Mouse (Mus musculus): Measurements from ENCODE around the gene Kbtbd3. TPM values are rescaled to one million over a fixed set of nuclear protein-coding genes. Genes with fewer than 3 reads are reported as not detected.

Kbtbd3 gene
- polyA plus RNA-seq, 1 experiment from 2014 or later = 10.1 TPM

DNA sequence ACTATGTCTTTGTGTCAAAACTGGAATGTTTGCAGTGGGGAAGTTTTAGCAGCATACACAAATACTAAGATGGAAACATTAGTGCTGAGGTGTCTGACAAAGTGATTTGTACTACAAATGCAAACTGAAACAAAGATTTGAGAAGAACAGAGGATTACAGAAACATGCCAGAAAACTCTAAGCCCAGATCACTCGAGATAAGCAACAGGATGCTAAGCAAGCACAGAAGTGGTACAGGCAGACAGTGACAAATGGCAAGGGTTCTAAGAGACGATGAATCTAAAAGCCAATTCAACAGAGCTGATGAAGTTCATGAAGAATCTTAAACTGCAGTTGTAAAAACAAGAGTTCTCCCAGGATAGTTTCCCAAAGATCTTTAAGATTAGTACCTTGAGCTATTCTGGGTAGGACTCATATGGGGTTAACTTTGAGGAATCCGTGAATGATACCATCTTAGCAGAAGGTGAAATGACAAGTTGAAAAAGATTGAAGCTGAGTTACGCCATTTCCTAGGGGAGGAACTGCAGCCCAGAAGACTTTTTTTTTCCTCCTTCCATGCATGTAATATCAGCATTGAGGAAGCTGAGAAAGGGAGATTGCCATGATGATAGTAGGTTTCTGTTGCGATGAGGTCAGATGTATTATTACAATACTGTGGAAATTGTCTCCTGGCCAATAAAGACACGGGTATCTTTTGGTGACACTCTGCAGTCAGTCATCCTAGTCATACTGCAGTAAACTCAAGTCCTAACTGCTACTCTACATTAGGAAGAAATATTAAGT, 9.5 kb downstream of the Kbtbd3 start:
- H3K36me3 ChIP-seq = peaks cover 3% of the 10 kb centered on the region
- 0 out of 2 replicates have a peak, but pooled peaks cover 3% of the 10 kb centered on the region for H3K9me3 ChIP-seq
- H3K9ac ChIP-seq = no peak overlapping the region
- no peaks in the 10 kb centered on the region for H3K27me3 ChIP-seq (replicated peaks)
- H3K4me1 ChIP-seq = no peaks in the 10 kb centered on the region
- no peak overlapping the region for H3K4me2 ChIP-seq (replicated peaks)
- 89% methylated on average over 6 of the region's 6 CpGs for WGBS
- no peak overlapping the region for H3K4me3 ChIP-seq
- no peak for ATAC-seq (ENCODE audit: low FRiP score, low read depth)
- H3K27ac ChIP-seq = no peak overlapping the region

DNA sequence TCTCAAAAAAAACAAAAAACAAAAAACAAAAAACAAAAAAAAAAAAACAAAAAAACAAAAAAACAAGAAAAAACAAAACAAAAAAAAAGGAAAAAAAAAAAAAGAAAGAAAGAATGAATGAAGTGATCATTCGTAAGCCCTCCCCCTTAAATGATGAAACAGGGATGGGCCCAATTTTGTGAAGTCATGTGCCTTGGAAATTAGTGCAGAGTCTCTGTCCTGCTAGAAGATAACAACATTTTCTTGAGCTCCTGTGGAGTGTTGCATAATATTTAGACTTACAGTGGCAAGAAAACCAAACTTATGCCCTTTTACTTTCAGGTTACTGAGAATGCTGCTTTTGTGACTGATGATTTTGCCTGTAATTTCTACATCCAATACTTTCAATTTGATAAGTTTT, 43.5 kb downstream of the Kbtbd3 start:
- no peak overlapping the region for H3K4me2 ChIP-seq (replicated peaks)
- no peaks in the 10 kb centered on the region for H3K27me3 ChIP-seq (replicated peaks)
- H3K9me3 ChIP-seq = no peaks in the 10 kb centered on the region
- no peak overlapping the region for H3K27ac ChIP-seq
- no peaks in the 10 kb centered on the region for H3K36me3 ChIP-seq
- no peak overlapping the region for H3K9ac ChIP-seq
- no peak overlapping the region for H3K4me3 ChIP-seq
- 97% methylated on average over 1 of the region's 1 CpGs for WGBS
- no peaks in the 10 kb centered on the region for H3K4me1 ChIP-seq
- ATAC-seq (ENCODE audit: low FRiP score, low read depth) = no peak

DNA sequence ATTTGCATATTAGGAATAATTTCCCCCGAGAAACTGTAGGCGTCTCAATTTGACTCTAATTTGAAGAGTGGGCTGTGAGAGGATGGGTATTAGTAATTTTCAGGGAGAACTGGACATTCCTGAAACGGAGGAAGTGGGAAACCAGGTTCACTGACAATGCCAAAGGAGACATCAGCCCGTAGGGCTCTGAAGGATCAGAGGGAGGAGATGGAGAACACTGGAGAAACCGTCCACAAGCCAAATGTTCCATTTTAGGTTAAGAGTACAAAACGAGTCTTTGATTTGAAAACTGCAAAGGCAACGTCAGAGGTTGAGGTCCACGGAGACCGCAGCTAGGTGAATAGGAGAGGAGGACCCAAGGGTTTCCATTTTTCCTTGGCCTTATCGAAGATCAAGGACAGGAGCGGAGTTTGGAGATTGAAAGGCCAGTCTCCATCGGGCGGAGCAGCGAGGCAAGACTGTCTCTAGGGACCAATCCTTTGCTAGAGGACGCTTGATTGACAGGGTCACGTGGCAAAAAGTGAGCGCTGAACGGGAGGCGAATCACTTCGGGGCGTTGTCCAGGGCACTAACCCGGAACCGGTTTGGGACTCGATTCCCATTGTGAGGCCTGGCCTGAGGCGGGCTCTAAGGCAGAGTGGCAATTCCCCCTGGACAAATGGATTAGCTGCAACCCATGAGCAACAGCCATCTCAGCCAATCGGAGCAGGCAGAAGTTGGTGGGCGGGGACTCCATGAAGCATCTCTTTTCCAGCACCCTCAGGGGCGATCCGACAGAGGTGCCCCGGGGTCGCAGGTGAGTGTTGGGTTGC, 66.4 kb downstream of the Kbtbd3 start, which contains the start of gene Msantd4:
Gene Msantd4, plus strand, starts transcription at position 735 of the 812 bp plus-strand sequence.
- H3K27ac ChIP-seq = peak within 1 kb of the TSS; percentile 43; the same call in 1 of the 2 replicates
- WGBS = 2% methylated on average over 31 of the region's 31 CpGs
- no peaks in the 10 kb centered on the region; the same call in 1 of the 2 replicates for H3K36me3 ChIP-seq
- H3K9ac ChIP-seq = peak within 1 kb of the TSS; percentile 55
- H3K4me2 ChIP-seq (replicated peaks) = peak within 1 kb of the TSS; percentile 67
- peaks cover 4% of the 10 kb centered on the region for H3K4me1 ChIP-seq
- no peaks in the 10 kb centered on the region for H3K27me3 ChIP-seq (replicated peaks)
- no peaks in the 10 kb centered on the region for H3K9me3 ChIP-seq
- ATAC-seq (ENCODE audit: low FRiP score, low read depth) = peak; percentile 100
- peak within 1 kb of the TSS; percentile 64 for H3K4me3 ChIP-seq

DNA sequence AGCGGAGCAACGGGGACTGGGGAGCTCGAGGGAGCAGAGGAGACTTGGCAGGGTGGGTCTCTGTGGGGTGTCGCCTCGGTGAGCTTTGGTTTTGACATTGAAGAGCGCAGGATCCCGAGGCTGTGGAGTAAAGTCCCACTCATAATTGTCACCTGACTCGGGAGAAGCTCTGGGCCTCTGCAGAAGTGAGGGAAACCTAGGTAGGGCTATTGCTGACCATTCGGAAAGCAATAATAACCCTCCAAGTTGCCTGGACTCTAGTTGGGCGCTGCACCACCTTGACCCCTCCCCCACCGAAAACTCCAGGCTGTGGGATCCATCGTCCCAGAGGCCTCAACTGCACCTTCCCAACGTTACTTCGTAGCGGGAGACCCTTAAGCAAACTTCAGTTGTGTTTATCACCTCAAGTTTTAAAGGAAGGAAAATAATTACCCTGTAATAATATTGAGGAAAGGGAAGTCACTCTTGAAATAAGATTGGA, 67.0 kb downstream of the Kbtbd3 start:
- H3K4me1 ChIP-seq = peaks cover 4% of the 10 kb centered on the region
- WGBS = under 1% methylated on average over 15 of the region's 15 CpGs

More for the DNA sequence above, 67.0 kb downstream of the Kbtbd3 start:
- Histone ChIP-seq H3K4me3 (peak overlapping the region; percentile 64), H3K9me3 (no peaks in the 10 kb centered on the region), H3K36me3 (peaks cover 2% of the 10 kb centered on the region; the same call in 1 of the 2 replicates), H3K27ac (no peak overlapping the region), H3K27me3 (replicated peaks) (no peaks in the 10 kb centered on the region), H3K9ac (peak overlapping the region; percentile 52), H3K4me2 (replicated peaks) (peak overlapping the region; percentile 67)
- ATAC-seq (ENCODE audit: low FRiP score, low read depth) = no peak; the same call in none of the 2 replicates

Small RNAs within 50 kb of the gene (microRNA-seq; reads per million reads assigned to microRNA genes)
- gene Gm22195 = not detected
- gene Gm23992 = not detected

Other genes starting within 250 kb of the Kbtbd3 start
- 29.0 and 30.4 TPM in 2 replicates for gene Aasdhppt, start 362 bp upstream of the Kbtbd3 start, polyA plus RNA-seq (2016; fragmentation: Nextera tagmentation; extraction: Ambion mirVana)
- 61.8 and 66.0 TPM in 2 replicates for gene Msantd4, start 66.7 kb downstream of the Kbtbd3 start, polyA plus RNA-seq (2016; fragmentation: Nextera tagmentation; extraction: Ambion mirVana)